Mouse (Mus musculus) myocyte (in vitro differentiated cells): ENCODE data around the gene Dop1a.

ENCODE experiments used
- CEBPB ChIP-seq: IDR thresholded peaks from 2 replicates; pipeline ENCODE4 v1.6.1; 2011; ENCODE audit warnings: mild to moderate bottlenecking, moderate library complexity; ENCODE audit not compliant: poor library complexity, insufficient read depth, severe bottlenecking
- E2F4 ChIP-seq: IDR thresholded peaks from one replicate; pipeline ENCODE4 v1.6.1; 2011; ENCODE audit warnings: mild to moderate bottlenecking, control low read depth, moderate library complexity; ENCODE audit not compliant: insufficient read depth
- POLR2A ChIP-seq: IDR thresholded peaks from one replicate; pipeline ENCODE4 v1.6.1; 2011; ENCODE audit warnings: low read depth, mild to moderate bottlenecking, control low read depth, moderate library complexity; ENCODE audit not compliant: insufficient read length
- POLR2AphosphoS2 ChIP-seq: IDR thresholded peaks from one replicate; pipeline ENCODE4 v1.6.1; 2011; ENCODE audit warnings: low read depth, control low read depth; ENCODE audit not compliant: insufficient read length
- USF1 ChIP-seq: IDR thresholded peaks from one replicate; pipeline ENCODE4 v1.6.1; 2011; ENCODE audit warnings: low read depth, mild to moderate bottlenecking, control low read depth, moderate library complexity

GRCm38 (mm10) chr9:86475956-86476355 is 9.0 kb downstream of the Dop1a start:
- no peak for TF ChIP-seq USF1
- no peak for TF ChIP-seq POLR2AphosphoS2
- no peak for TF ChIP-seq E2F4
- TF ChIP-seq CEBPB, result no peak
- no peak for TF ChIP-seq POLR2A
